ENCODE assay signal across 8 mouse cellular contexts in genomic region chr3:51796838-51797237, GRCm38 (mm10).
A peak's percentile ranks its signal among the peaks of the same experiment; 100 is the strongest.
DNase-seq lines count a peak whose midpoint lies in the region; ATAC-seq and TF ChIP-seq lines count a peak whose summit lies in the region.

No protein-coding gene starts in this region.

- H3K27ac ChIP-seq in layer of hippocampus, adult 2 months, result peak overlapping the region; percentile 62
- peak overlapping the region; percentile 42; the same call in 1 of the 2 replicates for H3K27ac ChIP-seq in forebrain, embryonic 16.5 days (ENCODE audit: low read length)
- peak overlapping the region; percentile 49 for H3K27ac ChIP-seq in kidney, embryonic 15.5 days
- H3K27ac ChIP-seq in midbrain, embryonic 14.5 days (replicated peaks; ENCODE audit: low read depth, low read length), result peak overlapping the region; percentile 62; the same call in 1 of the 2 replicates

- H3K9ac ChIP-seq in forebrain, embryonic 16.5 days (replicated peaks; ENCODE audit: low read depth, low read length), result 0 out of 2 replicates have a peak overlapping the region, but pooled peaks have one; percentile 36
- no peak overlapping the region for H3K9ac ChIP-seq in kidney, embryonic 15.5 days
- H3K9ac ChIP-seq in midbrain, embryonic 14.5 days (replicated peaks; ENCODE audit: low read length), result no peak overlapping the region

- peak overlapping the region; percentile 37 for H3K4me3 ChIP-seq in layer of hippocampus, adult 2 months
- peak overlapping the region; percentile 18; the same call in 1 of the 2 replicates for H3K4me3 ChIP-seq in forebrain, embryonic 16.5 days (replicated peaks; ENCODE audit: low read length)
- H3K4me3 ChIP-seq in kidney, embryonic 15.5 days (replicated peaks), result no peak overlapping the region
- H3K4me3 ChIP-seq in midbrain, embryonic 14.5 days (replicated peaks; ENCODE audit: low read depth, low read length), result no peak overlapping the region

- WGBS in forebrain, embryonic 16.5 days, result 34% methylated on average over 6 of the region's 6 CpGs
- 19% methylated on average over 6 of the region's 6 CpGs for WGBS in kidney, embryonic 15.5 days
- WGBS in midbrain, embryonic 14.5 days, result 44% methylated on average over 6 of the region's 6 CpGs

- ATAC-seq in forebrain, embryonic 16.5 days, result no peak
- ATAC-seq in kidney, embryonic 15.5 days (replicated peaks; ENCODE audit: low FRiP score), result peak; percentile 48; the same call in 1 of the 2 replicates
- no peak for ATAC-seq in midbrain, embryonic 14.5 days (ENCODE audit: low FRiP score, low TSS enrichment)

- H3K4me1 ChIP-seq in forebrain, embryonic 16.5 days (replicated peaks; ENCODE audit: control insufficient read depth, insufficient read depth, low read length), result peaks cover 18% of the 10 kb centered on the region
- peaks cover 41% of the 10 kb centered on the region for H3K4me1 ChIP-seq in kidney, embryonic 15.5 days
- peaks cover 29% of the 10 kb centered on the region for H3K4me1 ChIP-seq in midbrain, embryonic 14.5 days (ENCODE audit: control insufficient read depth, insufficient read depth, low read length)

- H3K4me2 ChIP-seq in forebrain, embryonic 16.5 days (ENCODE audit: low read length), result peak overlapping the region; percentile 37
- peak overlapping the region; percentile 44 for H3K4me2 ChIP-seq in kidney, embryonic 15.5 days
- peak overlapping the region; percentile 35; the same call in 1 of the 2 replicates for H3K4me2 ChIP-seq in midbrain, embryonic 14.5 days (ENCODE audit: low read length)

- no peaks in the 10 kb centered on the region for H3K27me3 ChIP-seq in forebrain, embryonic 16.5 days (replicated peaks; ENCODE audit: control insufficient read depth, insufficient read depth, low read length)
- H3K27me3 ChIP-seq in kidney, embryonic 15.5 days, result no peaks in the 10 kb centered on the region
- no peaks in the 10 kb centered on the region for H3K27me3 ChIP-seq in midbrain, embryonic 14.5 days (ENCODE audit: control insufficient read depth, insufficient read depth, low read length)

- no peaks in the 10 kb centered on the region for H3K36me3 ChIP-seq in forebrain, embryonic 16.5 days (ENCODE audit: control insufficient read depth, insufficient read depth)
- no peaks in the 10 kb centered on the region for H3K36me3 ChIP-seq in kidney, embryonic 15.5 days
- no peaks in the 10 kb centered on the region for H3K36me3 ChIP-seq in midbrain, embryonic 14.5 days (ENCODE audit: control insufficient read depth, insufficient read depth, low read length)

- H3K9me3 ChIP-seq in forebrain, embryonic 16.5 days (ENCODE audit: control insufficient read depth, low read length), result no peaks in the 10 kb centered on the region
- H3K9me3 ChIP-seq in kidney, embryonic 15.5 days (replicated peaks), result no peaks in the 10 kb centered on the region
- no peaks in the 10 kb centered on the region for H3K9me3 ChIP-seq in midbrain, embryonic 14.5 days (ENCODE audit: control insufficient read depth, low read length)

- no peak for TF ChIP-seq CTCF in layer of hippocampus, adult 2 months (conservative IDR thresholded peaks at IDR 0.05)

- DNase-seq in layer of hippocampus, adult 2 months (ENCODE audit: low spot score in 2 of 2), result no peak
- no peak for DNase-seq in layer of hippocampus, postnatal 25 days (ENCODE audit: extremely low spot score in 1 of 2, low spot score in 1 of 2)
- DNase-seq in midbrain, embryonic 14.5 days, result no peak
- no peak for DNase-seq in spleen, postnatal 10 days (ENCODE audit: low spot score in 2 of 2)
- no peak for DNase-seq in adrenal gland, postnatal 36 days
- DNase-seq in left cerebral cortex, adult 8-10 months (ENCODE audit: low spot score in 2 of 2), result no peak

Comparison
In these comparisons a context has a peak if more than half of its experiments do, and no peak if none do; other contexts are left out.
1. H3K4me3 ChIP-seq: peak in layer of hippocampus, adult 2 months (single experiment) and forebrain, embryonic 16.5 days (single experiment); none in kidney, embryonic 15.5 days (single experiment) and midbrain, embryonic 14.5 days (single experiment).
2. Peak in every context shown above with its lines, with median percentiles within 50 percentile points of each other: H3K27ac ChIP-seq and H3K4me2 ChIP-seq.